Mouse (Mus musculus): ENCODE results near the gene B230307C23Rik.

DNA sequence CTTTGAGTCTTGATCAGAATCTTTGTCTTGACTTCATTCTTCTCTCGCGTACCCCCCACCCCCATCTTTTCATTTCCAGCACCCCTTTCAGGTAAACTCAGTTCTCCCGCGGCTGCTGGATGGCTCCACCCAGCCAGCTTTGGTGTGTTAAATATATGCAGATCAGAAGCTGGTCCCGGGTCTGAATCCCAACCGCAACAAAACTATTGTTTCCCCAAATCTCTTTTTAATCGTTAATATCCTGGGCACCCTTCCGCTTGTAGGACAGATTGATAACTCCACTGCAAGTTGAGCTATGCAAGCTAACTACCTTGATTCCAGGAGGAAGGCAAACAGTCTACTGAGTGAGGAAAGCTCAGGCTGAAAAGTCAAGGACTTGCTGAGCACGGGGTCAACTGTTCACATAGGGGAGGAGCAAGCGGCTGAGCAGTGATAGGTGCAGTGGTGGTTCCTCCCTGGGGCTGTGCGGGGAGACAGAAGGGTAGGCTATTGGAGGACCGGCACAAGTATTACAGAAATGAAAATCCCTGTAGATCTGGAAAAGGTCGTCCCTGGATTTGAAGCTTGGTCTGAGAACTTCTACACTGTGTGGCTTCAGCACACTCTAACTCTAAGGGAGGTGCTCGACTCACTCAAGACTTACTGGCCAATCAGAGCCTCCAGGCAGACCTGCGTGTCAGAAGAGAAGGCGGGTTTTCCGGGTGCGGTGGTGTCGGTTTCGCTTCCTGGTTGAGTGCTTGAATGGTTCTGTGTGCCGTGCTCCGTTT lies at the start of gene B230307C23Rik:
- TF ChIP-seq TAL1 (IDR thresholded peaks at IDR 0.05; ENCODE audit: low read length): no peak
- no peak for TF ChIP-seq GATA1 (IDR thresholded peaks at IDR 0.05; ENCODE audit: low read length)

Measured in erythroblast, embryonic 14.5 days (primary cell).